35 mouse cellular contexts compared by ENCODE assay signal in genomic region chr2:134554221-134554727, GRCm38 (mm10). TPM values are rescaled to one million over a fixed set of nuclear protein-coding genes. Genes with fewer than 3 reads are reported as not detected.
"Had no signal": no experiment of that assay in that cellular context is flagged by ENCODE, and none has a peak within 500 bp of the region (broad histone marks: within the 10 kb centered on the region; RNA-seq: fewer than 3 reads in every experiment).

TSS of gene Hao1 (minus strand) at chr2:134554368.

- H3K4me3 ChIP-seq: gastrocnemius, adult 2 months; heart, embryonic 10.5 days; heart, embryonic 12.5 days; hindbrain, embryonic 10.5 days; hindbrain, embryonic 12.5 days; intestine, embryonic 15.5 days; layer of hippocampus, adult 2 months; left cerebral cortex, adult 2 months; limb, embryonic 10.5 days; limb, embryonic 12.5 days; liver, embryonic 13.5 days had no signal

- H3K36me3 ChIP-seq: heart, embryonic 10.5 days; heart, embryonic 12.5 days; hindbrain, embryonic 10.5 days; hindbrain, embryonic 12.5 days; intestine, embryonic 15.5 days; limb, embryonic 10.5 days; limb, embryonic 12.5 days; liver, embryonic 13.5 days had no signal

- H3K9me3 ChIP-seq: heart, embryonic 10.5 days; heart, embryonic 12.5 days; hindbrain, embryonic 10.5 days; hindbrain, embryonic 12.5 days; intestine, embryonic 15.5 days; limb, embryonic 10.5 days; limb, embryonic 12.5 days; liver, embryonic 13.5 days had no signal

- H3K27me3 ChIP-seq: heart, embryonic 12.5 days; hindbrain, embryonic 12.5 days; intestine, embryonic 15.5 days; limb, embryonic 12.5 days; liver, embryonic 13.5 days had no signal

- H3K4me2 ChIP-seq: heart, embryonic 12.5 days; hindbrain, embryonic 12.5 days; hindbrain, embryonic 14.5 days; intestine, embryonic 15.5 days; limb, embryonic 12.5 days; liver, embryonic 13.5 days had no signal

- ATAC-seq: hindbrain, embryonic 16.5 days; inflammation-experienced regulatory T-cells, adult 6 months; intestine, embryonic 15.5 days; intestine, postnatal 0 days had no signal

- H3K27ac ChIP-seq: gastrocnemius, adult 2 months; heart, embryonic 10.5 days; hindbrain, embryonic 10.5 days; hindbrain, embryonic 12.5 days; hindbrain, embryonic 14.5 days; intestine, embryonic 15.5 days; layer of hippocampus, adult 2 months; left cerebral cortex, adult 2 months; limb, embryonic 10.5 days; limb, embryonic 12.5 days; liver, embryonic 13.5 days had no signal

- H3K9ac ChIP-seq: heart, embryonic 12.5 days; hindbrain, embryonic 12.5 days; hindbrain, embryonic 14.5 days; intestine, embryonic 15.5 days; limb, embryonic 12.5 days; liver, embryonic 13.5 days had no signal

- H3K4me1 ChIP-seq: heart, embryonic 10.5 days; heart, embryonic 12.5 days; hindbrain, embryonic 10.5 days; hindbrain, embryonic 12.5 days; intestine, embryonic 15.5 days; limb, embryonic 10.5 days; limb, embryonic 12.5 days; liver, embryonic 13.5 days had no signal

- DNase-seq: gastrocnemius, adult 2 months; gastrocnemius, postnatal 10 days; gastrocnemius, postnatal 25 days; heart, adult 18-20 months; heart, postnatal 10 days; heart, postnatal 4 days; kidney, adult 18-20 months; kidney, adult 8-10 months; kidney, postnatal 10 days; kidney, postnatal 25 days; kidney, postnatal 4 days; liver, embryonic 13.5 days had no signal

RNA-seq across cellular contexts. Expression of gene Hao1, which starts in this region (rescaled TPM):
- total RNA-seq: gastrocnemius, adult 2 months; gastrocnemius, postnatal 25 days; granulocyte monocyte progenitor cell, adult 5-6 weeks; heart, adult 18-20 months; heart, adult 8-10 months; heart, postnatal 10 days; heart, postnatal 25 days; heart, postnatal 4 days; layer of hippocampus, adult 2 months; layer of hippocampus, postnatal 10 days; layer of hippocampus, postnatal 25 days; left cerebral cortex, adult 2 months; left cerebral cortex, postnatal 14 days; left cerebral cortex, postnatal 36 days had no signal
- polyA plus RNA-seq: heart, embryonic 10.5 days; heart, embryonic 14.5 days; heart, embryonic 16.5 days; hindbrain, embryonic 10.5 days; hindbrain, embryonic 12.5 days; hindbrain, embryonic 14.5 days; inflammation-experienced regulatory T-cells, adult 6 months; intestine, embryonic 15.5 days; kidney, embryonic 14.5 days; limb, embryonic 10.5 days; limb, embryonic 12.5 days had no signal
